Mouse (Mus musculus): ENCODE data around the gene Tnpo1.

DNA sequence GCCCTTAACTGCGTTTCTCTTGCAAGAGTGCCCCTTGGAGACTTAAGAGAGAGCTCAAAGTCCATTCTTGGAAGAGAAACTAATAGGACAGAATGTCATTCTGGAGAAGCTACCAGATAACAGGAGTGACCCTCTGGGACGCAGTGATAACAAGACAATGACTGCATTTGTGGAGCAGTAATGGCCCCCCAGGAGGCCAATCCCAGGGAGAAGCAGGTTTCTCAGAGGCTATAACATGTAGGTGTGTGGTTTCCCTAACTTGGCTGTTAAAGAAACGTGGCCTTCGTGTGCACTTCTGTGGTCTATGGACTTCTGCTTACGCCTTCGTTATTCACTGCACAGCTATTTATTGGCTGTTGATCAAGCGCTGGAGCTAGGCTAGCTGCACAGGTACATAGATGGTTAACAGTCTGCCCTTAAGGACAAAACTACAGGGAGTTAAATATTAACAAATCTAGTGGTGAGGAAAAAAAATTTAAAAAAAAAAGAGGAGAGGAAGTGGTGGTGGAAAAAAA lies 15.7 kb upstream of the Tnpo1 start:
- TF ChIP-seq CTCF (conservative IDR thresholded peaks at IDR 0.05; ENCODE audit: insufficient read depth, insufficient read length, low read depth, low read length) (no peak), POLR2A (IDR thresholded peaks at IDR 0.05; ENCODE audit: low read depth, low read length) (no peak)
